Mouse (Mus musculus) intestine, postnatal 0 days (tissue): ENCODE results near the gene Sh3pxd2a. TPM values are rescaled to one million over a fixed set of nuclear protein-coding genes. Genes with fewer than 3 reads are reported as not detected.

Source experiments
- ATAC-seq: fragments of 200-750 bp; cut with Nextera tagmentation; 2 replicates; pipeline ENCODE4 v1.8.0; 2017; ENCODE audit warnings: mild to moderate bottlenecking, moderate TSS enrichment, moderate library complexity
- H3K27ac ChIP-seq: fragments of 300-500 bp; sonication (generic); 2 replicates; pipeline ENCODE4 v1.5.1; 2014; ENCODE audit warnings: mild to moderate bottlenecking, low read depth, low read length, moderate library complexity
- H3K27me3 ChIP-seq: fragments of 300-500 bp; sonication (generic); replicated peaks from 2 replicates; pipeline ENCODE4 v1.6.1; 2014; ENCODE audit warnings: low read length, mixed read lengths; ENCODE audit not compliant: control insufficient read depth, insufficient read depth
- H3K36me3 ChIP-seq: fragments of 300-500 bp; sonication (generic); 2 replicates; pipeline ENCODE4 v1.6.1; 2014; ENCODE audit warnings: mild to moderate bottlenecking, moderate library complexity; ENCODE audit not compliant: control insufficient read depth, insufficient read depth
- H3K4me1 ChIP-seq: fragments of 300-500 bp; sonication (generic); replicated peaks from 2 replicates; pipeline ENCODE4 v1.6.1; 2014; ENCODE audit warnings: antibody characterized with exemption, low read length, mixed read lengths; ENCODE audit not compliant: control insufficient read depth, insufficient read depth
- H3K4me2 ChIP-seq: fragments of 300-500 bp; sonication (generic); replicated peaks from 2 replicates; pipeline ENCODE4 v1.6.1; 2014; ENCODE audit warnings: low read depth, mild to moderate bottlenecking, moderate library complexity
- H3K4me3 ChIP-seq: fragments of 300-500 bp; sonication (generic); 2 replicates; pipeline ENCODE4 v1.5.1; 2014; ENCODE audit warnings: low read depth, low read length
- H3K9ac ChIP-seq: fragments of 300-500 bp; sonication (generic); 2 replicates; pipeline ENCODE4 v1.6.1; 2014; ENCODE audit warnings: mild to moderate bottlenecking, low read depth, low read length
- H3K9me3 ChIP-seq: fragments of 300-500 bp; sonication (generic); 2 replicates; pipeline ENCODE4 v1.6.1; 2016; ENCODE audit warnings: mixed run types; ENCODE audit not compliant: control insufficient read depth
- CTCF ChIP-seq: sonication (generic); IDR thresholded peaks from 2 replicates; pipeline ENCODE4 v1.5.1; 2016; ENCODE audit warnings: low read depth, mild to moderate bottlenecking, control low read depth, antibody characterized with exemption, moderate library complexity
- WGBS: fragments of 180-500 bp; shearing (Covaris S2); extraction: QIAGEN DNeasy Blood & Tissue Kit; methylation state at CpG from one replicate; pipeline ENCODE4 v1.1.7; 2014; 5-methylcytosine and 5-hydroxymethylcytosine counted together
- polyA plus RNA-seq: library from polyadenylated mRNA; unstranded; fragments of >200 nt; fragmentation: Nextera tagmentation; extraction: Ambion mirVana; gene quantifications from 2 replicates; pipeline ENCODE4 v1.2.1, GENCODE M21; 2015

Gene Sh3pxd2a
- polyA plus RNA-seq, 1 experiment from 2014 or later, result 2.2 TPM

DNA sequence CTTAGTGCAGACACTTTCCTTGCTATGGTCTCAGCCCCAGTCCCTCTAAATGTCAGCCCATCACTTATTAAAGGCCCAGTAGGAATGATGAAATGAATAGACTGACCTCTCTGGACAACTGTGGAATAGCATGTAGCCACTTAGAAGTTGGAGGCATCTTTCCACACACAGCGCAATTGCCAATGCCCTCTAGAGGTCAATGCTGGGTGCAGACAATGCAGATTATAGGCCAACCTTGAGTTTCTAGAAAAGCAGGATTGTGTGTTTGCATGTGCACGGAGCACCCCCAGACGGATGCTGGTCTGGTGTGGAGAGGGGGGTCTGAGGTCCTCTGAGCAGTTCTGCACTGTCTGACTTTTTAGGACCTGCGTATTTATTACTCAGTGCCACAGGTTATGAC is 39.4 kb upstream of the Sh3pxd2a start:
- Histone ChIP-seq H3K4me2 (no peak overlapping the region), H3K4me1 (peaks cover 5% of the 10 kb centered on the region; the same call in 1 of the 2 replicates), H3K27ac (no peak overlapping the region), H3K4me3 (no peak overlapping the region), H3K9me3 (no peaks in the 10 kb centered on the region), H3K36me3 (no peaks in the 10 kb centered on the region), H3K27me3 (no peaks in the 10 kb centered on the region), H3K9ac (no peak overlapping the region)
- WGBS, result 70% methylated on average over 4 of the region's 4 CpGs
- ATAC-seq, result no peak
- peak; percentile 91 for TF ChIP-seq CTCF

- no peak overlapping the region for H3K9ac ChIP-seq
- no peaks in the 10 kb centered on the region for H3K9me3 ChIP-seq
- no peak overlapping the region for H3K4me3 ChIP-seq
- no peaks in the 10 kb centered on the region for H3K36me3 ChIP-seq
- H3K4me1 ChIP-seq, result no peaks in the 10 kb centered on the region
- no peaks in the 10 kb centered on the region for H3K27me3 ChIP-seq
- 77% methylated on average over 8 of the region's 8 CpGs for WGBS
- peak; percentile 82 for TF ChIP-seq CTCF
- no peak overlapping the region for H3K4me2 ChIP-seq
- no peak overlapping the region for H3K27ac ChIP-seq
- 0 out of 2 replicates have a peak, but pooled peaks have one; percentile 22 for ATAC-seq
Observed at GRCm38 (mm10) chr19:47502563-47502962, 38.4 kb upstream of the Sh3pxd2a start.

DNA sequence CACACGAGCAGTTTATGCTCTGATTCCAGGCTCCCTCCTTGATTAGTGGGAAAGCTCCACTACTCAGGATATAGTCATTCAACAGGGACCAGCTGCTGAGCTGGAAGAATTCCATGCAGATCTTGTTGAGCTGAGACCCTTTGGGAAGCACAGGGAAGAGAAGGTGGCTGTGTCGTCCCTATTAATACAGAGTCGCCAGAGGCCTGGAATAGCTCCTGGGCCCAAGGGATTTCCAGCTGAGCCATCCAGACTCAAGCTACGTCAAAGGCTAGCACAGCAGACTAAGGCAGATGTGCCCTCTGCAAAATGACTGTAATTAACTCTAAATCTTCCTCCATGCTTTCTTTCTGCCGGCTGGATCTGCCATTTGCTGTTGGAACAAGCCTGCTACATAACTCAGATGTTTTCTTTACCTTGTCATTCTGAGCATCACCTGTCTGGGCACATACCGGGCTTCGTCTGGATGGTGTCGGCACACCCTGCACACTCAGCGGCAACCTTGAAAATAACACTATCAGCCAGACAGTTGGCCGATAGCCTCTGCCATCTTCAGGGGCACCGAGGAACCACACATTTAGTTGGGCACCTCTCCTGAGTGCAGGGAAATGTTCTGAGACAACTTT is 36.3 kb upstream of the Sh3pxd2a start:
- no peak for TF ChIP-seq CTCF
- no peak overlapping the region for H3K4me3 ChIP-seq
- no peak overlapping the region for H3K9ac ChIP-seq
- H3K9me3 ChIP-seq, result no peaks in the 10 kb centered on the region
- no peak for ATAC-seq
- H3K27ac ChIP-seq, result no peak overlapping the region
- 78% methylated on average over 11 of the region's 11 CpGs for WGBS
- H3K4me1 ChIP-seq, result no peaks in the 10 kb centered on the region
- no peaks in the 10 kb centered on the region for H3K36me3 ChIP-seq
- no peaks in the 10 kb centered on the region for H3K27me3 ChIP-seq
- H3K4me2 ChIP-seq, result no peak overlapping the region

DNA sequence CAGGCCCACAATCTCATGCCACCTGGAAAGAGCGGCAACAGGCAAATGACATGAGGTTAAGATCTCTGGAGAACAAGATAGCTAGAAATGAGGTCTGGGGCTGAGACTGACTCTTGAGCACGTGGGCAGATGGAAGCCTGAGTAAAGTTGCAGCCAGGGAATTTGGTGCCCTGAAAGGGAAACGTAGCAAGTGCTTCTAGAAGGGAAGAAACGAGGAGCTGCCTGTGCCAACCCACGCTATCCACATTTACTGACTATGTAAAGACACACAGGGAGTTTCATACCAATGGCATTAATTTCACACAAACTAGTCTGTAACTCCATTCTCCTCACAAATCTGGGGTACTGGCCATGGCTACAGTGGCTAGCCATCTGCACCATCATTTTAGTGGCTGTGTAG is 35.6 kb upstream of the Sh3pxd2a start:
- Histone ChIP-seq H3K4me1 (no peaks in the 10 kb centered on the region), H3K4me3 (no peak overlapping the region), H3K9ac (no peak overlapping the region), H3K9me3 (no peaks in the 10 kb centered on the region), H3K27me3 (no peaks in the 10 kb centered on the region), H3K36me3 (no peaks in the 10 kb centered on the region), H3K27ac (no peak overlapping the region), H3K4me2 (no peak overlapping the region)
- no peak for TF ChIP-seq CTCF
- ATAC-seq, result no peak
- WGBS, result 88% methylated on average over 5 of the region's 5 CpGs

DNA sequence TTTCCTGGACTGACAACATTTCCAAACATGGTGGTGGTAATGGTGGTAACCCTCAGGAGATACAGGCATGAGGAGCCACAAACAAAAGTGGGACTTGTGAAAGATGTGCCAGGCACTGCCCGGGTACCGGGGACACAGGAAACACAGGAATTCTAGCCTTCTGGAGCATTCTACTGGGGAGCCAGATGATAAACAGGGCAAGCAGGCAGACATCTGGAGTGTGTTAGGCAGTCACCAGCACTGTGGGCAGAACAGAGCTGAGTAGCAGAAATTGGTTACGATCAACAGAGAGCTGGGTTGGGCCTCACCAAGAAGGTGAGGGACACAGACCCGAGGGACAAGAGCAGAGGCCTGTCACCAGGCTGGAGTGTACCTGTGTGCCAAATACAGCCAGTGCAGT is 34.7 kb upstream of the Sh3pxd2a start:
- Histone ChIP-seq H3K9ac (no peak overlapping the region), H3K27ac (no peak overlapping the region), H3K36me3 (no peaks in the 10 kb centered on the region), H3K9me3 (no peaks in the 10 kb centered on the region), H3K4me2 (no peak overlapping the region), H3K4me1 (no peaks in the 10 kb centered on the region), H3K4me3 (no peak overlapping the region), H3K27me3 (no peaks in the 10 kb centered on the region)
- ATAC-seq, result no peak
- TF ChIP-seq CTCF, result no peak
- 62% methylated on average over 4 of the region's 4 CpGs for WGBS

GRCm38 (mm10) chr19:47497736-47498135 is 33.5 kb upstream of the Sh3pxd2a start:
- Histone ChIP-seq H3K4me1 (no peaks in the 10 kb centered on the region), H3K9me3 (no peaks in the 10 kb centered on the region), H3K9ac (no peak overlapping the region), H3K4me2 (no peak overlapping the region), H3K36me3 (no peaks in the 10 kb centered on the region), H3K27ac (no peak overlapping the region), H3K27me3 (no peaks in the 10 kb centered on the region), H3K4me3 (no peak overlapping the region)
- TF ChIP-seq CTCF, result no peak
- ATAC-seq, result no peak
- WGBS, result 90% methylated on average over 6 of the region's 6 CpGs

DNA sequence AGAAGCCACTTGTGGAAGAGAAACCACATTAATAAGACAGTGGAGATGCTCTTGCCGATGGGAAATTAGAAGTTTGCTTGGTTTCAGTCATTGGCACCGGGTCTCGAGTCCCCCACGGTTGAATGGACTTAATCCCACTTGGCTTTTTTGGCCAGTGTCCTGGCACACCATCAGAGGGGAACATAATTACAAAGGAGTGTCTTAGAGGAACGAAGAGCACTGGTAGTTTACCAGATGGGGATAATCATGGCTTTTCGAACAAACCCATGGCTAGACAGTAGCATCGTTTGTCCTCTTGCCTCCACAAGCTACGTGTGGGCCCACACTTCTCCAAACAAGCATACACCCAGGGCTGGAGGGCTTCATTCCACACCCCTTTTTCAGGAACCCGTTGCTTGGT is 33.1 kb upstream of the Sh3pxd2a start:
- no peak overlapping the region for H3K27ac ChIP-seq
- no peaks in the 10 kb centered on the region for H3K9me3 ChIP-seq
- H3K27me3 ChIP-seq, result no peaks in the 10 kb centered on the region
- H3K4me1 ChIP-seq, result no peaks in the 10 kb centered on the region
- TF ChIP-seq CTCF, result no peak
- no peak for ATAC-seq
- no peak overlapping the region for H3K9ac ChIP-seq
- H3K4me2 ChIP-seq, result no peak overlapping the region
- no peaks in the 10 kb centered on the region for H3K36me3 ChIP-seq
- no peak overlapping the region for H3K4me3 ChIP-seq
- WGBS, result 85% methylated on average over 9 of the region's 9 CpGs
